Mouse (Mus musculus): ENCODE results near the gene Ccni. TPM values are rescaled to one million over a fixed set of nuclear protein-coding genes. Genes with fewer than 3 reads are reported as not detected.

The Ccni gene
- polyA plus RNA-seq, 2 experiments, result 83.6 to 129 TPM

DNA sequence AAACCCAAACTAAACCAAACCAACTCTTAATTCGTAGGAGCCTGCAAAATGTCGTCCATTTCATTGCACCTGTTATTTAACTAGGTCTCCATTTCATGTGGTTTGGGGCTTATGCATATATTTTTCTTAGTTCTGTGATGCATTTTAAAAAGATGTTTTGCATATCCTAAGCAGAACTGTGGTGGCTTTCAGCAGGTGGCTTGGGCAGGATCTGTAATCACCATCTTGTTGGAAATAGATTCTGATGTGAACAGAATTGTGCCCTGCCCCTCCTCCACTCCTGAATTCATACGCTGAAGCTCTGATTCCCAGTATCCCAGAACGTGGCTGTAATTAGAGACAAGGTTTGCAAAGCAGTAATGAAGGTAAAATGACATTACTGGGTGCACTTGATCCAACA lies 27.8 kb upstream of the Ccni start:
- no peaks in the 10 kb centered on the region for H3K36me3 ChIP-seq (ENCODE audit: control insufficient read depth, insufficient read depth, low read length)
- H3K4me1 ChIP-seq (ENCODE audit: control insufficient read depth, insufficient read depth, low read length), result no peaks in the 10 kb centered on the region
- WGBS, result 70% methylated on average over 4 of the region's 4 CpGs
- ATAC-seq (ENCODE audit: low FRiP score, low read depth) (no peak), DNase-seq (ENCODE audit: low spot score) (no peak)
- no peak overlapping the region for H3K4me2 ChIP-seq (replicated peaks; ENCODE audit: low read depth, low read length, severe bottlenecking)
- no peaks in the 10 kb centered on the region for H3K27me3 ChIP-seq (ENCODE audit: control insufficient read depth, insufficient read depth, low read length)
- TF ChIP-seq POLR2A (IDR thresholded peaks at IDR 0.05; ENCODE audit: borderline replicate concordance, extremely low read depth, insufficient read depth, insufficient read length), result no peak
- no peaks in the 10 kb centered on the region for H3K9me3 ChIP-seq (ENCODE audit: control insufficient read depth, low read length)
- no peak overlapping the region for H3K27ac ChIP-seq (replicated peaks; ENCODE audit: low read depth, low read length)
- H3K9ac ChIP-seq (ENCODE audit: low read depth, low read length, severe bottlenecking), result no peak overlapping the region
- no peak overlapping the region for H3K4me3 ChIP-seq (replicated peaks; ENCODE audit: low read length)

DNA sequence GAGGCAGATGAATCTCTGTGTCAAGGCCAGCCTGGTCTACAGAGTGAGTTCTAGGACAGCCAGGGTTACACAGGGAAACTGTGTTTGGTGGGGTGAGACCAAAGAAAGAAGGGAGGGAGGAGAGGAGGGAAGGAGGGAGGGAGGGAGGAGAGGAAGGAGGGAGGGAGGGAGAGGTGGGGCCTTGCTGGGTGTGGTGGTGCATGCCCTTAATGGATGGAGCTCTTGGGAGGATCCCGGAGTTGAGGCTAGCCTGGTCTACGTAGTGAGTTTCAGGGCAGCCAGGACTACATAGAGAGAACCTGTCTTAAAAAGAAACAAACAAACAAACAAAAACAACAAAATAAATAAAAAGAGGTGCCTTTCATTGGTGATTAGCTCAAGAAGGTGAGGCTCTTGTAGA lies 26.5 kb upstream of the Ccni start:
- no peak overlapping the region for H3K4me3 ChIP-seq (replicated peaks; ENCODE audit: low read length)
- H3K9me3 ChIP-seq (ENCODE audit: control insufficient read depth, low read length), result no peaks in the 10 kb centered on the region
- no peak for TF ChIP-seq POLR2A (IDR thresholded peaks at IDR 0.05; ENCODE audit: borderline replicate concordance, extremely low read depth, insufficient read depth, insufficient read length)
- no peak overlapping the region for H3K4me2 ChIP-seq (replicated peaks; ENCODE audit: low read depth, low read length, severe bottlenecking)
- H3K27ac ChIP-seq (replicated peaks; ENCODE audit: low read depth, low read length), result no peak overlapping the region
- no peaks in the 10 kb centered on the region for H3K36me3 ChIP-seq (ENCODE audit: control insufficient read depth, insufficient read depth, low read length)
- no peak for ATAC-seq (ENCODE audit: low FRiP score, low read depth)
- H3K27me3 ChIP-seq (ENCODE audit: control insufficient read depth, insufficient read depth, low read length), result no peaks in the 10 kb centered on the region
- H3K4me1 ChIP-seq (ENCODE audit: control insufficient read depth, insufficient read depth, low read length), result no peaks in the 10 kb centered on the region
- DNase-seq (ENCODE audit: low spot score), result no peak
- no peak overlapping the region for H3K9ac ChIP-seq (ENCODE audit: low read depth, low read length, severe bottlenecking)
- 94% methylated on average over 2 of the region's 2 CpGs for WGBS

- WGBS, result 70% methylated on average over 3 of the region's 3 CpGs
- no peaks in the 10 kb centered on the region for H3K9me3 ChIP-seq (ENCODE audit: control insufficient read depth, low read length)
- no peak overlapping the region for H3K27ac ChIP-seq (replicated peaks; ENCODE audit: low read depth, low read length)
- no peak overlapping the region for H3K9ac ChIP-seq (ENCODE audit: low read depth, low read length, severe bottlenecking)
- no peak for ATAC-seq (ENCODE audit: low FRiP score, low read depth)
- no peaks in the 10 kb centered on the region for H3K27me3 ChIP-seq (ENCODE audit: control insufficient read depth, insufficient read depth, low read length)
- DNase-seq (ENCODE audit: low spot score), result no peak
- no peak overlapping the region for H3K4me3 ChIP-seq (replicated peaks; ENCODE audit: low read length)
- H3K4me1 ChIP-seq (ENCODE audit: control insufficient read depth, insufficient read depth, low read length), result no peaks in the 10 kb centered on the region
- no peak for TF ChIP-seq POLR2A (IDR thresholded peaks at IDR 0.05; ENCODE audit: borderline replicate concordance, extremely low read depth, insufficient read depth, insufficient read length)
- no peak overlapping the region for H3K4me2 ChIP-seq (replicated peaks; ENCODE audit: low read depth, low read length, severe bottlenecking)
- H3K36me3 ChIP-seq (ENCODE audit: control insufficient read depth, insufficient read depth, low read length), result no peaks in the 10 kb centered on the region
These were observed 25.4 kb upstream of the Ccni start for GRCm38 (mm10) chr5:93231721-93232120.

DNA sequence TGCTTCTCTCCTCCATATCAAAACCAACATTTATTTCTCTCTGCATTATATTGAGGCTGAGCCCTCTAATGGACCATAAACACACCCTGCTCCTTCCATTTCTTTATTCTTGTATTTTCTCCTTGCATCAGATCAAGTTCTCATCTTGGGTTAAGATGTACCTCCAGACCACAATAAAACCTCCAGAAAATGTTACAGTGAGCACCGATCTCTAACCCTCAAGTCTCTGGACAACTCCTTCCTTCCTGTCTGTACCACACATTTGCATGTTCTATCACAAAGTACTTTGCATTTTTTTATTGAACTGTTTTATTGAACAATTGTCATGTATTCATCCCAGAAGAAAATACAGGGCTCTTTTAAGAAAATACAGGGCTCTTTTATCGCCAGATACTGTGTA lies 23.2 kb upstream of the Ccni start:
- WGBS, result 77% methylated on average over 2 of the region's 2 CpGs
- Histone ChIP-seq H3K4me2 (replicated peaks; ENCODE audit: low read depth, low read length, severe bottlenecking) (no peak overlapping the region), H3K36me3 (ENCODE audit: control insufficient read depth, insufficient read depth, low read length) (no peaks in the 10 kb centered on the region), H3K4me3 (replicated peaks; ENCODE audit: low read length) (no peak overlapping the region), H3K4me1 (ENCODE audit: control insufficient read depth, insufficient read depth, low read length) (no peaks in the 10 kb centered on the region), H3K9me3 (ENCODE audit: control insufficient read depth, low read length) (no peaks in the 10 kb centered on the region), H3K27ac (replicated peaks; ENCODE audit: low read depth, low read length) (no peak overlapping the region), H3K9ac (ENCODE audit: low read depth, low read length, severe bottlenecking) (no peak overlapping the region), H3K27me3 (ENCODE audit: control insufficient read depth, insufficient read depth, low read length) (no peaks in the 10 kb centered on the region)
- no peak for ATAC-seq (ENCODE audit: low FRiP score, low read depth)
- no peak for DNase-seq (ENCODE audit: low spot score)
- no peak for TF ChIP-seq POLR2A (IDR thresholded peaks at IDR 0.05; ENCODE audit: borderline replicate concordance, extremely low read depth, insufficient read depth, insufficient read length)

GRCm38 (mm10) chr5:93227157-93227556 lies 20.9 kb upstream of the Ccni start:
- 93% methylated on average over 3 of the region's 3 CpGs for WGBS
- ATAC-seq (ENCODE audit: low FRiP score, low read depth), result no peak
- H3K27ac ChIP-seq (replicated peaks; ENCODE audit: low read depth, low read length), result no peak overlapping the region

DNA sequence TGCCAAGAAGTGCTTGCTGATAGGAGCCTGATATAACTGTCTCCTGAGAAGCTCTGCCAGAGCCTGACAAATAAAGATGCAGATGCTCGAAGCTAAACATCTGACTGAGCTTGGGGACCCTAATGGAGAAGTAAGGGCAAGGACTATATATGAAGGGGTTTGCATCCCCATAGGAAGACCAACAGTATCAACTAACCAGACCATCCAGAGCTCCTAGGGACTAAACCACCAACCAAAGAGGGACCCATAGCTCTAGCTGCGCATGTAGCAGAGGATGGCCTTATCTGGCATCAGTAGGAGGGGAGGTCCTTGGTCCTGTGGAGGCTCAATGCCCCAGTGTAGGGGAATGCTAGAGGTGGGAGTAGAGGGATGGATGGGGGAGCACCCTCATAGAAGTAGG lies 18.3 kb upstream of the Ccni start:
- no peak overlapping the region for H3K27ac ChIP-seq (replicated peaks; ENCODE audit: low read depth, low read length)
- 77% methylated on average over 2 of the region's 2 CpGs for WGBS
- H3K36me3 ChIP-seq (ENCODE audit: control insufficient read depth, insufficient read depth, low read length), result no peaks in the 10 kb centered on the region
- H3K27me3 ChIP-seq (ENCODE audit: control insufficient read depth, insufficient read depth, low read length), result no peaks in the 10 kb centered on the region
- H3K4me1 ChIP-seq (ENCODE audit: control insufficient read depth, insufficient read depth, low read length), result peaks cover 8% of the 10 kb centered on the region; the same call in 1 of the 2 replicates
- no peak for DNase-seq (ENCODE audit: low spot score)
- no peak overlapping the region for H3K9ac ChIP-seq (ENCODE audit: low read depth, low read length, severe bottlenecking)
- H3K9me3 ChIP-seq (ENCODE audit: control insufficient read depth, low read length), result no peaks in the 10 kb centered on the region
- ATAC-seq (ENCODE audit: low FRiP score, low read depth), result no peak
- H3K4me3 ChIP-seq (replicated peaks; ENCODE audit: low read length), result no peak overlapping the region
- TF ChIP-seq POLR2A (IDR thresholded peaks at IDR 0.05; ENCODE audit: borderline replicate concordance, extremely low read depth, insufficient read depth, insufficient read length), result no peak
- H3K4me2 ChIP-seq (replicated peaks; ENCODE audit: low read depth, low read length, severe bottlenecking), result no peak overlapping the region

More at GRCm38 (mm10) chr5:93227157-93227556, 20.9 kb upstream of the Ccni start:
- Histone ChIP-seq H3K4me1 (ENCODE audit: control insufficient read depth, insufficient read depth, low read length) (peaks cover 4% of the 10 kb centered on the region; the same call in 1 of the 2 replicates), H3K9ac (ENCODE audit: low read depth, low read length, severe bottlenecking) (no peak overlapping the region), H3K4me2 (replicated peaks; ENCODE audit: low read depth, low read length, severe bottlenecking) (no peak overlapping the region), H3K4me3 (replicated peaks; ENCODE audit: low read length) (no peak overlapping the region), H3K27me3 (ENCODE audit: control insufficient read depth, insufficient read depth, low read length) (no peaks in the 10 kb centered on the region), H3K36me3 (ENCODE audit: control insufficient read depth, insufficient read depth, low read length) (no peaks in the 10 kb centered on the region), H3K9me3 (ENCODE audit: control insufficient read depth, low read length) (no peaks in the 10 kb centered on the region)
- DNase-seq (ENCODE audit: low spot score), result no peak
- no peak for TF ChIP-seq POLR2A (IDR thresholded peaks at IDR 0.05; ENCODE audit: borderline replicate concordance, extremely low read depth, insufficient read depth, insufficient read length)

Measured in limb, embryonic 14.5 days (tissue).